Mouse (Mus musculus): Measurements from ENCODE around the gene St5. TPM values are rescaled to one million over a fixed set of nuclear protein-coding genes. Genes with fewer than 3 reads are reported as not detected.
A peak's percentile ranks its signal among the peaks of the same experiment; 100 is the strongest.

The St5 gene
- total RNA-seq, 2 experiments from 2014 or later = 49.0 to 53.9 TPM

GRCm38 (mm10) chr7:109719286-109719685 is 15.9 kb upstream of the St5 start:
- peak; percentile 85 for TF ChIP-seq CTCF (conservative IDR thresholded peaks at IDR 0.05)
- peak; percentile 35 to 59 for DNase-seq (ENCODE audit: low spot score in 2 of 2)
- Histone ChIP-seq H3K27ac (no peak overlapping the region), H3K4me3 (no peak overlapping the region)

- Histone ChIP-seq H3K27ac (no peak overlapping the region), H3K4me3 (no peak overlapping the region)
- no peak for DNase-seq (ENCODE audit: low spot score in 2 of 2)
- TF ChIP-seq CTCF (conservative IDR thresholded peaks at IDR 0.05) = no peak
Observed at GRCm38 (mm10) chr7:109713434-109713982, 10.1 kb upstream of the St5 start.

GRCm38 (mm10) chr7:109712198-109712597 is 8.8 kb upstream of the St5 start:
- H3K27ac ChIP-seq = no peak overlapping the region

GRCm38 (mm10) chr7:109710069-109710468 is 6.7 kb upstream of the St5 start:
- Histone ChIP-seq H3K4me3 (no peak overlapping the region), H3K27ac (peak overlapping the region; percentile 64; the same call in 1 of the 2 replicates)
- TF ChIP-seq CTCF (conservative IDR thresholded peaks at IDR 0.05) = no peak
- DNase-seq (ENCODE audit: low spot score in 2 of 2) = no peak

More at GRCm38 (mm10) chr7:109712198-109712597, 8.8 kb upstream of the St5 start:
- H3K4me3 ChIP-seq = no peak overlapping the region
- DNase-seq (ENCODE audit: low spot score in 2 of 2) = no peak
- no peak for TF ChIP-seq CTCF (conservative IDR thresholded peaks at IDR 0.05)

- no peak for DNase-seq (ENCODE audit: low spot score in 2 of 2)
- TF ChIP-seq CTCF (conservative IDR thresholded peaks at IDR 0.05) = no peak
- H3K27ac ChIP-seq = peak overlapping the region; percentile 64
- no peak overlapping the region for H3K4me3 ChIP-seq
Observed at GRCm38 (mm10) chr7:109708961-109709382, 5.6 kb upstream of the St5 start.

- peak; percentile 29 to 36 for DNase-seq (ENCODE audit: low spot score in 2 of 2)
- peak; percentile 79 for TF ChIP-seq CTCF (conservative IDR thresholded peaks at IDR 0.05)
- peak overlapping the region; percentile 64 for H3K27ac ChIP-seq
- H3K4me3 ChIP-seq = no peak overlapping the region
Observed at GRCm38 (mm10) chr7:109707023-109707785, 3.8 kb upstream of the St5 start.

- peak overlapping the region; percentile 73 for H3K4me3 ChIP-seq
- TF ChIP-seq CTCF (conservative IDR thresholded peaks at IDR 0.05) = no peak
- H3K27ac ChIP-seq = no peak overlapping the region
- no peak for DNase-seq (ENCODE audit: low spot score in 2 of 2)
Observed at GRCm38 (mm10) chr7:109704461-109704860, 1.1 kb upstream of the St5 start.

GRCm38 (mm10) chr7:109704016-109704377 is 592 bp upstream of the St5 start:
- peak overlapping the region; percentile 73 for H3K4me3 ChIP-seq
- TF ChIP-seq CTCF (conservative IDR thresholded peaks at IDR 0.05) = no peak
- H3K27ac ChIP-seq = peak overlapping the region; percentile 80
- DNase-seq (ENCODE audit: low spot score in 2 of 2) = no peak

- Histone ChIP-seq H3K4me3 (peak overlapping the region; percentile 73; the same call in 1 of the 2 replicates), H3K27ac (no peak overlapping the region)
- DNase-seq (ENCODE audit: low spot score in 2 of 2) = no peak
- TF ChIP-seq CTCF (conservative IDR thresholded peaks at IDR 0.05) = no peak
Observed at GRCm38 (mm10) chr7:109702721-109703120, 684 bp downstream of the St5 start.

GRCm38 (mm10) chr7:109700213-109700612 is 3.2 kb downstream of the St5 start:
- TF ChIP-seq CTCF (conservative IDR thresholded peaks at IDR 0.05) = peak; percentile 58
- DNase-seq (ENCODE audit: low spot score in 2 of 2) = no peak
- no peak overlapping the region for H3K27ac ChIP-seq
- H3K4me3 ChIP-seq = no peak overlapping the region

GRCm38 (mm10) chr7:109695339-109695726 is 8.1 kb downstream of the St5 start:
- TF ChIP-seq CTCF (conservative IDR thresholded peaks at IDR 0.05) = no peak
- no peak overlapping the region for H3K27ac ChIP-seq
- no peak overlapping the region for H3K4me3 ChIP-seq
- no peak for DNase-seq (ENCODE audit: low spot score in 2 of 2)

- TF ChIP-seq CTCF (conservative IDR thresholded peaks at IDR 0.05) = no peak
- no peak overlapping the region for H3K4me3 ChIP-seq
- no peak for DNase-seq (ENCODE audit: low spot score in 2 of 2)
- H3K27ac ChIP-seq = no peak overlapping the region
Observed at GRCm38 (mm10) chr7:109694576-109695338, 8.6 kb downstream of the St5 start.

GRCm38 (mm10) chr7:109690961-109691360 is 12.4 kb downstream of the St5 start:
- TF ChIP-seq CTCF (conservative IDR thresholded peaks at IDR 0.05) = no peak
- no peak overlapping the region for H3K27ac ChIP-seq
- no peak overlapping the region for H3K4me3 ChIP-seq
- no peak for DNase-seq (ENCODE audit: low spot score in 2 of 2)
